Mouse (Mus musculus) naive thymus-derived CD4-positive, alpha-beta T cell, adult 5 months (primary cell): Measurements from ENCODE around the gene Uggt2. TPM values are rescaled to one million over a fixed set of nuclear protein-coding genes. Genes with fewer than 3 reads are reported as not detected.

Experiments
- polyA plus RNA-seq: library from polyadenylated mRNA; unstranded; fragments of 100-300 nt; shearing (Covaris generic); gene quantifications from one replicate; pipeline ENCODE4 v1.2.1, GENCODE M21; 2017

Uggt2 gene
- polyA plus RNA-seq: 1.3 TPM

DNA sequence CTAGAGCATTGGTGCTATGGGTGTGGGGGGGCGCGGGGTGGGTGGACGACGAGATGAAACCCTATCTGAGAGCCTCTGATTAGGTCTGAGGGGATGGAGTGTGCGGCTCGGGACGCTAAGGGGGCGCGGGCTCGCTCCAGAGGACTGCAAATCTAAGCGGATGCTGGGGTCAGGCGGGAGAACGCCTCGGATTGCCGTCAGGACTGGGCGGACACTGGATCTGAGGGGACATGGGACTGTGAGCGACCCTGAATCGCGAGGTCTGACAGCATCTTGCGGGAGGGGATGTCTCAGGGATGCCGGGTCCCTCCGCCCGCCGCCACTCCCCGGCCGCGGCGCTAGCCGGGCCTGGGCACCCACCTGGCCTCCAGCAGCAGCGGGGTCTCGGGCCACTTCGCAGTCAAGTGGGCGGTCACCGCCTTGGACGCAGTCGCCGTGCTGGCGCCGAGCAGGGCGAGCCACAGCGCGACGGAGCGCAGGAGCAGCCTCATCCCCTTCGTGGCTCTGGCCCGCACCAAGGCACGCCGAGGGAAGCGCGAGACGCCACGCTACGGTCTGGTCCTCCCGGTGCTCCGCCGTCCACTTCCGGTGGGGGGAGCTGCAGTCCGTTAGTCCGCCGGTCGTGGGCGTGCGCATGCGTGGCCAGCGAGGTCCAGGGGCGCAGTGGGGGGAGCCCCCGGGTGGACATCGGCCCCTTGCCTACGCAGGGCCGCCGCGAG lies at the start of gene Uggt2:
TSS of gene Uggt2 (minus strand) at position 580 of the 719 bp plus-strand sequence.

DNA sequence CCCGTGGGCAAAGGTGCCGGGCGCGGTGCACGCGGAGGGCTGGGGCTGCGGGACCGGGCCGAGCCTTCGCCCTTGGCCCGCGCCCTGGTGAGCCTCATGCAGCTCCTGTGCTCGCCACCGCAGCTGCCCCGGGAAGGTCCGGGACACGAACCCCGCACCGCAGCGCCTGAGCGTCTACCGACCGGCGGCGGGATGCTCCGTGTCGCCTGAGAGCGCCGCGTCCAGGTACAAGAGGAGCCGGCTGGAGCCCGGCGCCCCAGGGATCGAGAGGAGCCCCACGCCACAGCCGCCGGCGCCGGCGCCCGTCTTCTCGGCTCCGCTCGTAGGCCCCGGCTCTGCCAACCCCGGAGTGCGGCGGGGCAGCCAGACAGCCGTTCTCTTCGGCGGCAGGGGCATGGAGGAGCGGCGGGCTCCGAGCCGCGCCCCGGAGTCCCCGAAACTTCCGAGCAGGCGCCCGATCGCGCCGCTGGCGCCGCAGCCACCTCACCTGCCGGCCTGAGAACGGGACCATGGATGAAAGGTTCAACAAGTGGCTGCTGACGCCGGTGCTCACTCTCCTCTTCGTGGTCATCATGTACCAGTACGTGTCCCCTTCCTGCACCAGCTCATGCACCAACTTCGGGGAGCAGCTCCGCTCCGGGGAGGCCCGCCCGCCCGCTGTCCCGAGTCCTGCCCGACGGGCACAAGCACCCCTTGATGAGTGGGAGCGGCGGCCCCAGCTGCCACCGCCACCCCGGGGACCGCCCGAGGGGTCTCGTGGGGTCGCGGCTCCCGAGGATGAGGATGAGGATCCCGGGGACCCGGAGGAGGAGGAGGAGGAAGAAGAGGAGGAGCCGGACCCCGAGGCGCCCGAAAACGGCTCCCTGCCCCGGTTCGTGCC lies 38.9 kb upstream of the Uggt2 start, which contains the start of gene Hs6st3:
TSS of gene Hs6st3 (plus strand) at position 436 of the 880 bp plus-strand sequence.

GRCm38 (mm10) chr14:118937533-118938492 lies 161.4 kb downstream of the Uggt2 start, which contains the start of gene Dnajc3:
Gene Dnajc3 (plus strand): TSS chr14:118937976.

Other genes starting within 250 kb of the Uggt2 start
- 23.6 TPM for gene Dzip1, start 174.0 kb downstream of the Uggt2 start, polyA plus RNA-seq
- 67.9 TPM for gene Dnajc3, start 161.5 kb downstream of the Uggt2 start, polyA plus RNA-seq
- gene Hs6st3, start 38.9 kb upstream of the Uggt2 start, polyA plus RNA-seq: not detected